Mouse (Mus musculus): Measurements from ENCODE around the gene Gse1. TPM values are rescaled to one million over a fixed set of nuclear protein-coding genes. Genes with fewer than 3 reads are reported as not detected.

Gse1 gene
- polyA plus RNA-seq, 1 experiment from 2014 or later = 14.3 TPM

- H3K9ac ChIP-seq = no peak overlapping the region
- ATAC-seq (ENCODE audit: insufficient read depth) = peak; percentile 14; the same call in 1 of the 2 replicates
These were observed 246.4 kb downstream of the Gse1 start for GRCm38 (mm10) chr8:120474496-120475235.

GRCm38 (mm10) chr8:120475462-120476201, 247.4 kb downstream of the Gse1 start:
- Histone ChIP-seq H3K9ac (no peak overlapping the region), H3K4me1 (ENCODE audit: insufficient read depth) (peaks cover 38% of the 10 kb centered on the region), H3K27ac (ENCODE audit: low read depth) (no peak overlapping the region; the same call in 1 of the 2 replicates), H3K4me3 (ENCODE audit: low read depth, low read length) (no peak overlapping the region), H3K4me2 (no peak overlapping the region), H3K9me3 (ENCODE audit: low read depth, low read length) (no peaks in the 10 kb centered on the region), H3K36me3 (ENCODE audit: insufficient read depth) (no peaks in the 10 kb centered on the region), H3K27me3 (ENCODE audit: insufficient read depth, low read length) (no peaks in the 10 kb centered on the region)
- ATAC-seq (ENCODE audit: insufficient read depth) = peak; percentile 20
- no peak for TF ChIP-seq CTCF (IDR thresholded peaks at IDR 0.05; ENCODE audit: low read depth)
- DNase-seq = peak; percentile 26
- 59% methylated on average over 10 of the region's 10 CpGs for WGBS

More at GRCm38 (mm10) chr8:120474496-120475235, 246.4 kb downstream of the Gse1 start:
- Histone ChIP-seq H3K27ac (ENCODE audit: low read depth) (0 out of 2 replicates have a peak overlapping the region, but pooled peaks have one; percentile 10), H3K4me1 (ENCODE audit: insufficient read depth) (peaks cover 38% of the 10 kb centered on the region), H3K4me2 (no peak overlapping the region), H3K4me3 (ENCODE audit: low read depth, low read length) (no peak overlapping the region), H3K9me3 (ENCODE audit: low read depth, low read length) (no peaks in the 10 kb centered on the region), H3K27me3 (ENCODE audit: insufficient read depth, low read length) (no peaks in the 10 kb centered on the region), H3K36me3 (ENCODE audit: insufficient read depth) (no peaks in the 10 kb centered on the region)
- no peak for DNase-seq
- 59% methylated on average over 11 of the region's 11 CpGs for WGBS
- no peak for TF ChIP-seq CTCF (IDR thresholded peaks at IDR 0.05; ENCODE audit: low read depth)

DNA sequence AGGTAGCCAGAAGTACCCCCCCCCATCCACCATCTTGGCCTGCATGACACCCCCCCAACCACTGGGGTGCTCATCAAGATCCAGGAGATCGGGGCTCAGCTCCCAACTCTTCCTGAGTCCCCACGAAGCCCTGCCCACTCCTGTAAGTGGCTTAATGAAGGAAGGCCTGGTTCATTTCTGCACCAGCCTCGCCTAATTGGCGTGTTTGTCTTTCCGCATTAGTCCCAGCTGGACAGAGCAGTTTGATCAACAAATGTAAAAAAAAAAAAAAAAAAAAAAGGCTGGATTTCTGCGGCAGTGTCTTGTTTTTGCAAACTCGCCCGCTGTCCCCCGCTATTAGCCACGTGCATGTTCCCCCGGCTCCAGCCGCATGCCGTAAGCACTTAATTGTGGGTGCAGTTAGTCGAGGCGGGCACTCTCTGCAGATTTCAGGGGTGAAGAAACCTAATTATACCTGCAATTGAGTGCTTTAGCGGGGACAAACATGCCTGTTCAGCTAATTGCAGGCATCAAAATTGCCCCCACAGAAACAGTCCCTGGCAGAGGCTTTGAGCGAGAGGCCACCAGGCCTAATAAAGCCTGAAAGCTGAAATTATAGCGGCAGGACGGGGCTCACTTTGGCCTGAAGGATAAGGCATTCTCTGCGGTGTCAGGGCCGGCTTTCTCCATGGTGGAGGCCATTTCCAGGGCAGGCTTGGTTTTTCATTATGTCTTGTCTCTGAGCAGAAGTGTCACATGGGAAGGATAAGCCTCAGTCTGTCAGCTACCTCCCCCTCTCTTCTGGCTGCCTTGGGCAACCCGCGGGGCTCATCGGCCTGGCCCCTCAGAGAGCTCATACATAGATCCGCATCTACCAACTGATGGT, 248.7 kb downstream of the Gse1 start:
- H3K27me3 ChIP-seq (ENCODE audit: insufficient read depth, low read length) = no peaks in the 10 kb centered on the region
- 48% methylated on average over 25 of the region's 25 CpGs for WGBS
- DNase-seq (peak; percentile 28), ATAC-seq (ENCODE audit: insufficient read depth) (no peak)
- H3K4me2 ChIP-seq = no peak overlapping the region
- H3K4me3 ChIP-seq (ENCODE audit: low read depth, low read length) = no peak overlapping the region
- H3K36me3 ChIP-seq (ENCODE audit: insufficient read depth) = no peaks in the 10 kb centered on the region
- 0 out of 2 replicates have a peak overlapping the region, but pooled peaks have one; percentile 28 for H3K27ac ChIP-seq (ENCODE audit: low read depth)
- H3K4me1 ChIP-seq (ENCODE audit: insufficient read depth) = peaks cover 28% of the 10 kb centered on the region
- H3K9me3 ChIP-seq (ENCODE audit: low read depth, low read length) = no peaks in the 10 kb centered on the region
- no peak for TF ChIP-seq CTCF (IDR thresholded peaks at IDR 0.05; ENCODE audit: low read depth)
- no peak overlapping the region for H3K9ac ChIP-seq

- no peak for DNase-seq
- Histone ChIP-seq H3K4me1 (ENCODE audit: insufficient read depth) (peaks cover 24% of the 10 kb centered on the region), H3K4me2 (no peak overlapping the region), H3K4me3 (ENCODE audit: low read depth, low read length) (no peak overlapping the region), H3K36me3 (ENCODE audit: insufficient read depth) (no peaks in the 10 kb centered on the region), H3K27me3 (ENCODE audit: insufficient read depth, low read length) (no peaks in the 10 kb centered on the region), H3K27ac (ENCODE audit: low read depth) (no peak overlapping the region), H3K9me3 (ENCODE audit: low read depth, low read length) (no peaks in the 10 kb centered on the region), H3K9ac (no peak overlapping the region)
- 84% methylated on average over 11 of the region's 11 CpGs for WGBS
- no peak for ATAC-seq (ENCODE audit: insufficient read depth)
- no peak for TF ChIP-seq CTCF (IDR thresholded peaks at IDR 0.05; ENCODE audit: low read depth)
These were observed 250.5 kb downstream of the Gse1 start for GRCm38 (mm10) chr8:120478754-120479153.

- Histone ChIP-seq H3K4me2 (no peak overlapping the region), H3K4me1 (ENCODE audit: insufficient read depth) (peaks cover 22% of the 10 kb centered on the region), H3K36me3 (ENCODE audit: insufficient read depth) (no peaks in the 10 kb centered on the region), H3K9ac (no peak overlapping the region), H3K27ac (ENCODE audit: low read depth) (no peak overlapping the region), H3K9me3 (ENCODE audit: low read depth, low read length) (no peaks in the 10 kb centered on the region), H3K4me3 (ENCODE audit: low read depth, low read length) (no peak overlapping the region), H3K27me3 (ENCODE audit: insufficient read depth, low read length) (0 out of 2 replicates have a peak, but pooled peaks cover 3% of the 10 kb centered on the region)
- ATAC-seq (ENCODE audit: insufficient read depth) = no peak
- no peak for TF ChIP-seq CTCF (IDR thresholded peaks at IDR 0.05; ENCODE audit: low read depth)
- DNase-seq = no peak
- WGBS = 81% methylated on average over 4 of the region's 4 CpGs
These were observed 251.4 kb downstream of the Gse1 start for GRCm38 (mm10) chr8:120479691-120480090.

DNA sequence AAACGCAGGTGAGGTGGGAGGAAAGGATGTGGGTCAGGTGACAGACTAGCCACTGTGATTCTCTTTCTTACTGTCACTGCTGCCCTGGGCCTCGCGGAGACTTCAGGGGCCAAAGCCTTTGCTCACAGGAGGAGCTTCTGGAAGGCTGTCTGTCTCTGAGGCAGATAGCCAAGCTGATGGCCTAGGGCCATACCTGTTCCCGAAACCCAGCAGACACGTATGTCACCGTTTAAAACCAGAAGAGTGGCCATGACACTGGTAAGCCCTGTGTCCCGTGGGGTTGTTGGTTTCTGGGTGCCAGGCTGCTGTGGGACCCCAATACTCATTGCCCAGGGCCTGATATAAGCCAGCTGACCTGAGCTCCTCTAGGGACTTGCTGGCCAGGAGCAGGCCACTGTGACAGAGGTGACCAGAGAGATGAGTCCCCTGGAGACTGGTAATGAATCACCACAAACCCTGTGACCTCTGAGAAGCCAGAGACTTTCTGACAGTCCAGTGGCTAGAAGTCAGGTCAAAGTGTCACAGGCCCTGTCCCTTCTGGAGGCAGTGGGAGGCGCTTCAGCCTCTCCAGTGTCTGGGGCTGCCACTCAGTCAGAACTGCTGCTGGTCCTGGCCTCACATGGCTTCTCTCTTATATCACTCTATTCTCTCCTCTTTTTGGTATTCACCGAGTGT, 253.9 kb downstream of the Gse1 start:
- no peak for ATAC-seq (ENCODE audit: insufficient read depth)
- 65% methylated on average over 9 of the region's 9 CpGs for WGBS

More for the DNA sequence above, 253.9 kb downstream of the Gse1 start:
- no peak overlapping the region for H3K9ac ChIP-seq
- no peaks in the 10 kb centered on the region for H3K9me3 ChIP-seq (ENCODE audit: low read depth, low read length)
- DNase-seq = no peak
- H3K4me3 ChIP-seq (ENCODE audit: low read depth, low read length) = no peak overlapping the region
- no peak for TF ChIP-seq CTCF (IDR thresholded peaks at IDR 0.05; ENCODE audit: low read depth)
- peaks cover 15% of the 10 kb centered on the region; the same call in 1 of the 2 replicates for H3K4me1 ChIP-seq (ENCODE audit: insufficient read depth)
- no peak overlapping the region for H3K4me2 ChIP-seq
- H3K27ac ChIP-seq (ENCODE audit: low read depth) = no peak overlapping the region
- 0 out of 2 replicates have a peak, but pooled peaks cover 3% of the 10 kb centered on the region for H3K27me3 ChIP-seq (ENCODE audit: insufficient read depth, low read length)
- no peaks in the 10 kb centered on the region for H3K36me3 ChIP-seq (ENCODE audit: insufficient read depth)

Measured in lung, embryonic 14.5 days (tissue).